8 mouse cellular contexts compared by ENCODE assay signal in genomic region chr7:44589946-44590345, GRCm38 (mm10). TPM values are rescaled to one million over a fixed set of nuclear protein-coding genes. Genes with fewer than 3 reads are reported as not detected.
DNase-seq lines count a peak whose midpoint lies in the region; ATAC-seq and TF ChIP-seq lines count a peak whose summit lies in the region.

No protein-coding gene starts in this region.

- no peak for TF ChIP-seq EP300 in CH12.LX (IDR thresholded peaks at IDR 0.05; ENCODE audit: low read length)

- in situ Hi-C loops in CH12.LX (cut with MboI; ENCODE audit: low pct_ligation_motif_present, low pct_unique_long_range_greater_than_20kb, low sequenced_read_pairs) = loop anchor here (10.0 kb wide), 1 partner anchor 55 kb away; no protein-coding TSS in a partner anchor

- H3K79me2 ChIP-seq in CH12.LX (replicated peaks; ENCODE audit: control insufficient read depth, extremely low read depth, insufficient read depth, poor library complexity, severe bottlenecking) = 0 out of 2 replicates have a peak, but pooled peaks cover 2% of the 10 kb centered on the region

- peaks cover 9% of the 10 kb centered on the region for H3K4me1 ChIP-seq in heart, embryonic 11.5 days (ENCODE audit: control insufficient read depth, insufficient read depth, low read length)
- peaks cover 13 to 39% of the 10 kb centered on the region in 2 experiments for H3K4me1 ChIP-seq in CH12.LX (ENCODE audit: control insufficient read depth in 1 of 2, insufficient read depth in 2 of 2)
- H3K4me1 ChIP-seq in embryonic facial prominence, embryonic 11.5 days (ENCODE audit: control insufficient read depth, insufficient read depth, low read length) = peaks cover 4% of the 10 kb centered on the region
- H3K4me1 ChIP-seq in kidney, embryonic 14.5 days (ENCODE audit: control insufficient read depth, insufficient read depth, low read length) = peaks cover 13% of the 10 kb centered on the region; the same call in 1 of the 2 replicates
- peaks cover 21% of the 10 kb centered on the region for H3K4me1 ChIP-seq in midbrain, postnatal 0 days (ENCODE audit: insufficient read depth, low read length)

- no peak for TF ChIP-seq CTCF in CH12.LX (conservative IDR thresholded peaks at IDR 0.05 in 1 of 2, IDR thresholded peaks at IDR 0.05 in 1 of 2; ENCODE audit: low read depth in 2 of 2, low read length in 2 of 2)
- no peak for TF ChIP-seq CTCF in midbrain, postnatal 0 days (IDR thresholded peaks at IDR 0.05)

- TF ChIP-seq POLR2A in CH12.LX (IDR thresholded peaks at IDR 0.05; ENCODE audit: low read depth, low read length) = no peak

- peaks cover 86% of the 10 kb centered on the region for H3K27me3 ChIP-seq in heart, embryonic 11.5 days (ENCODE audit: control insufficient read depth, insufficient read depth, low read length)
- peaks cover 10% of the 10 kb centered on the region for H3K27me3 ChIP-seq in CH12.LX (replicated peaks)
- H3K27me3 ChIP-seq in embryonic facial prominence, embryonic 11.5 days (ENCODE audit: control insufficient read depth, insufficient read depth, low read length) = peaks cover 46% of the 10 kb centered on the region
- H3K27me3 ChIP-seq in kidney, embryonic 14.5 days (ENCODE audit: control insufficient read depth, insufficient read depth, low read length) = peaks cover 83% of the 10 kb centered on the region
- no peaks in the 10 kb centered on the region for H3K27me3 ChIP-seq in midbrain, postnatal 0 days (ENCODE audit: insufficient read depth, low read length)

- peak overlapping the region; percentile 52 for H3K4me3 ChIP-seq in heart, embryonic 11.5 days (ENCODE audit: low read depth, low read length)
- H3K4me3 ChIP-seq in CH12.LX (replicated peaks in 1 of 3; ENCODE audit: low read depth in 2 of 3, low read length in 2 of 3, poor library complexity in 1 of 3) = no peak overlapping the region
- H3K4me3 ChIP-seq in embryonic facial prominence, embryonic 11.5 days (ENCODE audit: low read depth, low read length) = peak overlapping the region; percentile 20
- H3K4me3 ChIP-seq in kidney, embryonic 14.5 days (ENCODE audit: low read length) = peak overlapping the region; percentile 57
- H3K4me3 ChIP-seq in midbrain, postnatal 0 days (ENCODE audit: low read depth, low read length) = peak overlapping the region; percentile 70

- WGBS in heart, embryonic 11.5 days (ENCODE audit: insufficient replicate concordance) = 3% methylated on average over 13 of the region's 13 CpGs
- 2% methylated on average over 13 of the region's 13 CpGs for WGBS in embryonic facial prominence, embryonic 11.5 days
- 4% methylated on average over 13 of the region's 13 CpGs for WGBS in kidney, embryonic 14.5 days
- WGBS in midbrain, postnatal 0 days = 2% methylated on average over 13 of the region's 13 CpGs

- H3K27ac ChIP-seq in heart, embryonic 11.5 days (ENCODE audit: low read depth, low read length) = no peak overlapping the region
- H3K27ac ChIP-seq in CH12.LX (ENCODE audit: insufficient read depth, low read depth) = no peak overlapping the region
- H3K27ac ChIP-seq in embryonic facial prominence, embryonic 11.5 days (replicated peaks; ENCODE audit: low read depth, low read length) = no peak overlapping the region
- H3K27ac ChIP-seq in kidney, embryonic 14.5 days (ENCODE audit: low read depth, low read length) = no peak overlapping the region
- H3K27ac ChIP-seq in midbrain, postnatal 0 days (ENCODE audit: low read depth, low read length) = peak overlapping the region; percentile 49

- no peak overlapping the region for H3K9ac ChIP-seq in heart, embryonic 11.5 days (ENCODE audit: low read depth, low read length)
- H3K9ac ChIP-seq in CH12.LX (ENCODE audit: insufficient read depth, low read depth) = no peak overlapping the region
- no peak overlapping the region for H3K9ac ChIP-seq in embryonic facial prominence, embryonic 11.5 days (replicated peaks; ENCODE audit: low read length)
- H3K9ac ChIP-seq in kidney, embryonic 14.5 days (ENCODE audit: low read depth, low read length) = no peak overlapping the region
- H3K9ac ChIP-seq in midbrain, postnatal 0 days (replicated peaks; ENCODE audit: low read length, poor library complexity, severe bottlenecking) = 0 out of 2 replicates have a peak overlapping the region, but pooled peaks have one; percentile 25

- ATAC-seq in heart, embryonic 11.5 days (replicated peaks; ENCODE audit: insufficient number of reproducible peaks, low FRiP score, low TSS enrichment) = no peak
- ATAC-seq in embryonic facial prominence, embryonic 11.5 days (replicated peaks; ENCODE audit: insufficient number of reproducible peaks, low FRiP score, low TSS enrichment, low read depth) = no peak
- no peak for ATAC-seq in kidney, embryonic 14.5 days (ENCODE audit: low FRiP score, low TSS enrichment)
- ATAC-seq in midbrain, postnatal 0 days (ENCODE audit: low FRiP score) = no peak

- no peak for TF ChIP-seq RAD21 in CH12.LX (IDR thresholded peaks at IDR 0.05; ENCODE audit: low read depth, low read length)

- H3K36me3 ChIP-seq in heart, embryonic 11.5 days (ENCODE audit: control insufficient read depth, insufficient read depth, low read length) = no peaks in the 10 kb centered on the region
- peaks cover 8 to 44% of the 10 kb centered on the region in 2 experiments for H3K36me3 ChIP-seq in CH12.LX (replicated peaks in 1 of 2; ENCODE audit: control insufficient read depth in 1 of 2, insufficient read depth in 1 of 2, low read length in 1 of 2)
- no peaks in the 10 kb centered on the region for H3K36me3 ChIP-seq in embryonic facial prominence, embryonic 11.5 days (replicated peaks; ENCODE audit: control insufficient read depth, insufficient read depth, low read depth, low read length)
- H3K36me3 ChIP-seq in kidney, embryonic 14.5 days (ENCODE audit: control insufficient read depth, insufficient read depth, low read length) = no peaks in the 10 kb centered on the region
- H3K36me3 ChIP-seq in midbrain, postnatal 0 days (ENCODE audit: insufficient read depth, low read length) = no peaks in the 10 kb centered on the region

- DNase-seq in heart, adult 9 months (ENCODE audit: low spot score in 2 of 2) = no peak
- no peak for DNase-seq in CH12.LX (ENCODE audit: extremely low read depth)
- DNase-seq in embryonic facial prominence, embryonic 11.5 days (ENCODE audit: low spot score) = no peak
- peak; percentile 62 for DNase-seq in midbrain, postnatal 0 days (ENCODE audit: low spot score)
- no peak for DNase-seq in frontal cortex, postnatal 10 days (ENCODE audit: low spot score in 2 of 2)
- no peak for DNase-seq in frontal cortex, adult 2 months (ENCODE audit: extremely low spot score in 1 of 2, low spot score in 1 of 2)

- H3K9me3 ChIP-seq in heart, embryonic 11.5 days (replicated peaks; ENCODE audit: control insufficient read depth, low read length) = no peaks in the 10 kb centered on the region
- H3K9me3 ChIP-seq in CH12.LX (replicated peaks; ENCODE audit: low read length) = no peaks in the 10 kb centered on the region
- H3K9me3 ChIP-seq in embryonic facial prominence, embryonic 11.5 days (replicated peaks; ENCODE audit: control insufficient read depth, low read length) = no peaks in the 10 kb centered on the region
- H3K9me3 ChIP-seq in kidney, embryonic 14.5 days (ENCODE audit: control insufficient read depth, low read length) = no peaks in the 10 kb centered on the region
- H3K9me3 ChIP-seq in midbrain, postnatal 0 days (ENCODE audit: low read length) = no peaks in the 10 kb centered on the region

- H3K4me2 ChIP-seq in heart, embryonic 11.5 days = peak overlapping the region; percentile 85
- H3K4me2 ChIP-seq in CH12.LX (ENCODE audit: insufficient read depth, low read depth, poor library complexity, severe bottlenecking) = peak overlapping the region; percentile 57
- peak overlapping the region; percentile 62 for H3K4me2 ChIP-seq in embryonic facial prominence, embryonic 11.5 days (ENCODE audit: low read depth, low read length)
- peak overlapping the region; percentile 99 for H3K4me2 ChIP-seq in kidney, embryonic 14.5 days (replicated peaks; ENCODE audit: low read depth, low read length)
- peak overlapping the region; percentile 91 for H3K4me2 ChIP-seq in midbrain, postnatal 0 days (ENCODE audit: low read depth, low read length, poor library complexity, severe bottlenecking)

- dilution Hi-C loops in CH12.LX (cut with MboI; ENCODE audit: extremely low pct_ligation_motif_present, extremely low pct_unique_long_range_greater_than_20kb, low sequenced_read_pairs) = no loop called here

RNA-seq across cellular contexts. Expression of gene Kcnc3, which starts 0.5 kb away (rescaled TPM):
- 0.07 and 0.23 TPM in 2 replicates for polyA plus RNA-seq in heart, embryonic 11.5 days (2014; fragmentation: Nextera tagmentation; extraction: Ambion mirVana)
- total RNA-seq in CH12.LX (2012; rRNA removed) (1.4 and 1.7 TPM in 2 replicates), CH12.LX (2014; rRNA removed) (0.18 and 0.31 TPM in 2 replicates)
- polyA plus RNA-seq in CH12.LX (2012; ENCODE audit: insufficient read length, low read depth) = 3.4 and 5.6 TPM in 2 replicates
- polyA plus RNA-seq in embryonic facial prominence, embryonic 11.5 days (2014; fragmentation: Nextera tagmentation; extraction: Ambion mirVana) = 0.32 and 0.39 TPM in 2 replicates
- 0.18 and 0.26 TPM in 2 replicates for polyA plus RNA-seq in kidney, embryonic 14.5 days (2014; fragmentation: Nextera tagmentation; extraction: Ambion mirVana)
- 17.2 and 25.4 TPM in 2 replicates for total RNA-seq in midbrain, postnatal 0 days (2014; rRNA removed)
- 6.2 and 6.6 TPM in 2 replicates for polyA plus RNA-seq in midbrain, postnatal 0 days (2015; fragmentation: Nextera tagmentation; extraction: Ambion mirVana)
- 47.9 and 49.9 TPM in 2 replicates for polyA plus RNA-seq in frontal cortex, adult 2 months (2012; rRNA removed)

RNA-seq across cellular contexts. Expression of gene Napsa, which starts 17.8 kb away (rescaled TPM):
- polyA plus RNA-seq in heart, embryonic 11.5 days (2014; fragmentation: Nextera tagmentation; extraction: Ambion mirVana) = 0.70 TPM in 1 of 2 replicates, not detected in the other
- total RNA-seq in CH12.LX (2012; rRNA removed) (194 and 200 TPM in 2 replicates), CH12.LX (2014; rRNA removed) (133 and 175 TPM in 2 replicates)
- polyA plus RNA-seq in CH12.LX (2012; ENCODE audit: insufficient read length, low read depth) = 239 and 253 TPM in 2 replicates
- 0.70 and 0.88 TPM in 2 replicates for polyA plus RNA-seq in embryonic facial prominence, embryonic 11.5 days (2014; fragmentation: Nextera tagmentation; extraction: Ambion mirVana)
- polyA plus RNA-seq in kidney, embryonic 14.5 days (2014; fragmentation: Nextera tagmentation; extraction: Ambion mirVana) = 5.0 and 7.0 TPM in 2 replicates
- not detected in 2 replicates for total RNA-seq in midbrain, postnatal 0 days (2014; rRNA removed)
- 0.79 and 0.82 TPM in 2 replicates for polyA plus RNA-seq in midbrain, postnatal 0 days (2015; fragmentation: Nextera tagmentation; extraction: Ambion mirVana)
- polyA plus RNA-seq in frontal cortex, adult 2 months (2012; rRNA removed) = 0.40 and 0.54 TPM in 2 replicates

RNA-seq across cellular contexts. Expression of gene Nr1h2, which starts 36.2 kb away (rescaled TPM):
- polyA plus RNA-seq in heart, embryonic 11.5 days (2014; fragmentation: Nextera tagmentation; extraction: Ambion mirVana) = 48.5 and 53.4 TPM in 2 replicates
- total RNA-seq in CH12.LX (2012; rRNA removed) = 36.8 and 50.0 TPM in 2 replicates
- total RNA-seq in CH12.LX (2014; rRNA removed) = 13.9 and 14.2 TPM in 2 replicates
- 40.5 and 43.8 TPM in 2 replicates for polyA plus RNA-seq in CH12.LX (2012; ENCODE audit: insufficient read length, low read depth)
- polyA plus RNA-seq in embryonic facial prominence, embryonic 11.5 days (2014; fragmentation: Nextera tagmentation; extraction: Ambion mirVana) = 63.7 and 69.6 TPM in 2 replicates
- polyA plus RNA-seq in kidney, embryonic 14.5 days (2014; fragmentation: Nextera tagmentation; extraction: Ambion mirVana) = 69.1 and 69.8 TPM in 2 replicates
- total RNA-seq in midbrain, postnatal 0 days (2014; rRNA removed) = 46.8 and 47.7 TPM in 2 replicates
- 41.2 and 48.0 TPM in 2 replicates for polyA plus RNA-seq in midbrain, postnatal 0 days (2015; fragmentation: Nextera tagmentation; extraction: Ambion mirVana)
- polyA plus RNA-seq in frontal cortex, adult 2 months (2012; rRNA removed) = 82.9 and 90.2 TPM in 2 replicates

RNA-seq across cellular contexts. Expression of gene Pold1, which starts 41.3 kb away (rescaled TPM):
- polyA plus RNA-seq in heart, embryonic 11.5 days (2014; fragmentation: Nextera tagmentation; extraction: Ambion mirVana) = 40.1 and 43.1 TPM in 2 replicates
- total RNA-seq in CH12.LX (2012; rRNA removed) = 103 and 131 TPM in 2 replicates
- total RNA-seq in CH12.LX (2014; rRNA removed) = 44.2 and 49.3 TPM in 2 replicates
- polyA plus RNA-seq in CH12.LX (2012; ENCODE audit: insufficient read length, low read depth) = 61.4 and 67.6 TPM in 2 replicates
- 56.3 and 61.4 TPM in 2 replicates for polyA plus RNA-seq in embryonic facial prominence, embryonic 11.5 days (2014; fragmentation: Nextera tagmentation; extraction: Ambion mirVana)
- 51.6 and 69.5 TPM in 2 replicates for polyA plus RNA-seq in kidney, embryonic 14.5 days (2014; fragmentation: Nextera tagmentation; extraction: Ambion mirVana)
- 12.9 and 17.5 TPM in 2 replicates for total RNA-seq in midbrain, postnatal 0 days (2014; rRNA removed)
- 8.8 and 9.6 TPM in 2 replicates for polyA plus RNA-seq in midbrain, postnatal 0 days (2015; fragmentation: Nextera tagmentation; extraction: Ambion mirVana)
- polyA plus RNA-seq in frontal cortex, adult 2 months (2012; rRNA removed) = 14.9 and 15.3 TPM in 2 replicates

RNA-seq across cellular contexts. Expression of gene Spib, which starts 58.1 kb away (rescaled TPM):
- polyA plus RNA-seq in heart, embryonic 11.5 days (2014; fragmentation: Nextera tagmentation; extraction: Ambion mirVana) = not detected in 2 replicates
- total RNA-seq in CH12.LX (2012; rRNA removed) = 135 and 200 TPM in 2 replicates
- total RNA-seq in CH12.LX (2014; rRNA removed) = 162 and 194 TPM in 2 replicates
- 279 and 336 TPM in 2 replicates for polyA plus RNA-seq in CH12.LX (2012; ENCODE audit: insufficient read length, low read depth)
- polyA plus RNA-seq in embryonic facial prominence, embryonic 11.5 days (2014; fragmentation: Nextera tagmentation; extraction: Ambion mirVana) = not detected in 2 replicates
- not detected in 2 replicates for polyA plus RNA-seq in kidney, embryonic 14.5 days (2014; fragmentation: Nextera tagmentation; extraction: Ambion mirVana)
- total RNA-seq in midbrain, postnatal 0 days (2014; rRNA removed) = 0.19 TPM in 1 of 2 replicates, not detected in the other
- polyA plus RNA-seq in midbrain, postnatal 0 days (2015; fragmentation: Nextera tagmentation; extraction: Ambion mirVana) = 0.14 TPM in 1 of 2 replicates, not detected in the other
- 0.08 and 0.11 TPM in 2 replicates for polyA plus RNA-seq in frontal cortex, adult 2 months (2012; rRNA removed)

Comparison
In these comparisons a context has a peak if more than half of its experiments do, and no peak if none do; other contexts are left out.
1. H3K4me3 ChIP-seq: peak in heart, embryonic 11.5 days (single experiment), embryonic facial prominence, embryonic 11.5 days (single experiment), kidney, embryonic 14.5 days (single experiment) and midbrain, postnatal 0 days (single experiment); none in CH12.LX (0 of 3).
2. RNA of gene Napsa, which starts 17.8 kb away (polyA plus RNA-seq): 239 to 253 TPM in CH12.LX; 5.0 to 7.0 TPM in kidney, embryonic 14.5 days, 0.70 to 0.88 TPM in embryonic facial prominence, embryonic 11.5 days, 0.79 to 0.82 TPM in midbrain, postnatal 0 days, 0.70 TPM in heart, embryonic 11.5 days and 0.40 to 0.54 TPM in frontal cortex, adult 2 months; every median in the first group is over 10 times any median in the second.
3. Peak in every context shown above with its lines, with median percentiles within 50 percentile points of each other: H3K4me2 ChIP-seq.